Mouse (Mus musculus) intestine, embryonic 16.5 days (tissue): ENCODE results near the gene A030003K21Rik. TPM values are rescaled to one million over a fixed set of nuclear protein-coding genes. Genes with fewer than 3 reads are reported as not detected.
"Not testable (repeated sequence)": the region's sequence is repeated elsewhere in the genome, so short reads cannot be mapped to it uniquely, and the experiment has no call there.

ENCODE experiments used
- ATAC-seq: fragments of 200-750 bp; cut with Nextera tagmentation; 2 replicates; pipeline ENCODE4 v1.8.0; 2017; ENCODE audit warnings: moderate TSS enrichment, moderate library complexity
- H3K27ac ChIP-seq: fragments of 300-500 bp; sonication (generic); 2 replicates; pipeline ENCODE4 v1.5.1; 2014; ENCODE audit warnings: mild to moderate bottlenecking, low read length
- H3K27me3 ChIP-seq: fragments of 300-500 bp; sonication (generic); replicated peaks from 2 replicates; pipeline ENCODE4 v1.6.1; 2014; ENCODE audit warnings: low read length, control low read depth, mixed read lengths; ENCODE audit not compliant: control insufficient read depth, insufficient read depth
- H3K36me3 ChIP-seq: fragments of 300-500 bp; sonication (generic); 2 replicates; pipeline ENCODE4 v1.6.1; 2014; ENCODE audit warnings: low read length, control low read depth; ENCODE audit not compliant: control insufficient read depth, insufficient read depth
- H3K4me1 ChIP-seq: fragments of 300-500 bp; sonication (generic); 2 replicates; pipeline ENCODE4 v1.6.1; 2014; ENCODE audit warnings: low read length, control low read depth, mixed read lengths; ENCODE audit not compliant: control insufficient read depth, insufficient read depth
- H3K4me2 ChIP-seq: fragments of 300-500 bp; sonication (generic); 2 replicates; pipeline ENCODE4 v1.6.1; 2014; ENCODE audit warnings: low read depth, low read length, control low read depth
- H3K4me3 ChIP-seq: fragments of 300-500 bp; sonication (generic); 2 replicates; pipeline ENCODE4 v1.5.1; 2014; ENCODE audit warnings: mild to moderate bottlenecking, low read length
- H3K9ac ChIP-seq: fragments of 300-500 bp; sonication (generic); 2 replicates; pipeline ENCODE4 v1.6.1; 2014; ENCODE audit warnings: low read depth, low read length
- H3K9me3 ChIP-seq: fragments of 300-500 bp; sonication (generic); 2 replicates; pipeline ENCODE4 v1.6.1; 2016; ENCODE audit warnings: low read length, control low read depth; ENCODE audit not compliant: control insufficient read depth
- WGBS: fragments of 180-500 bp; shearing (Covaris S2); extraction: QIAGEN DNeasy Blood & Tissue Kit; methylation state at CpG from one replicate; pipeline ENCODE4 v1.1.7; 2014; 5-methylcytosine and 5-hydroxymethylcytosine counted together
- polyA plus RNA-seq: library from polyadenylated mRNA; unstranded; fragments of >200 nt; fragmentation: Nextera tagmentation; extraction: Ambion mirVana; gene quantifications from 2 replicates; pipeline ENCODE4 v1.2.1, GENCODE M21; 2015

A030003K21Rik gene
- polyA plus RNA-seq, 1 experiment from 2014 or later: not detected

DNA sequence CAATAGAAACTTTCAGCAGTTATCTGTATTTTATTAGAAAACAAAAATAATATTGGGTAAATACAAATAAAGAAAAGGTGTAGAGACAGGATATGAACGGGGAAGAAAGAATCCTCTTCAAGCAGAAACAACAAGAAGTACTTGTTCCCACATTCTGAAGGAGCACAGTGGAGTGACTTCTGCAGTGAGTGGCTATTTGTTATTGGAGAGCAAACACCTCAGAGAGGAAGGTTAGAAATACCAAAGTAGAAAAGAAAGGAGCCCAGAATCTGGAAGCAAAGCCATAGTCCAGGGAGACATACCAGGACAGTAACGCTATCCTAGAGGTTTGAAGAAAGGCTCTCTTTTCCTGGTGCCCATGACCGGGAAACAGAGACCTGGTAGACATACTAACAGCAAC, 12.6 kb downstream of the A030003K21Rik start:
- not testable (repeated sequence) for H3K4me2 ChIP-seq, H3K27ac ChIP-seq, ATAC-seq, H3K36me3 ChIP-seq, H3K9ac ChIP-seq, H3K4me3 ChIP-seq, H3K27me3 ChIP-seq, H3K9me3 ChIP-seq, H3K4me1 ChIP-seq
- 85% methylated on average over 2 of the region's 3 CpGs for WGBS

- no peaks in the 10 kb centered on the region; the same call in 1 of the 2 replicates for H3K9me3 ChIP-seq
- no peak within 1 kb of the TSS for H3K4me3 ChIP-seq
- no peaks in the 10 kb centered on the region for H3K36me3 ChIP-seq
- 83% methylated on average over 6 of the region's 6 CpGs for WGBS
- H3K4me1 ChIP-seq: no peaks in the 10 kb centered on the region
- no peak within 1 kb of the TSS for H3K9ac ChIP-seq
- no peaks in the 10 kb centered on the region for H3K27me3 ChIP-seq
- no peak for ATAC-seq
- H3K27ac ChIP-seq: no peak within 1 kb of the TSS
- no peak within 1 kb of the TSS for H3K4me2 ChIP-seq
Measured at GRCm38 (mm10) chr1:82924650-82925049, 18.5 kb downstream of the A030003K21Rik start, which contains the start of gene A030014E15Rik. TSS of gene A030014E15Rik (plus strand) at chr1:82924917.

DNA sequence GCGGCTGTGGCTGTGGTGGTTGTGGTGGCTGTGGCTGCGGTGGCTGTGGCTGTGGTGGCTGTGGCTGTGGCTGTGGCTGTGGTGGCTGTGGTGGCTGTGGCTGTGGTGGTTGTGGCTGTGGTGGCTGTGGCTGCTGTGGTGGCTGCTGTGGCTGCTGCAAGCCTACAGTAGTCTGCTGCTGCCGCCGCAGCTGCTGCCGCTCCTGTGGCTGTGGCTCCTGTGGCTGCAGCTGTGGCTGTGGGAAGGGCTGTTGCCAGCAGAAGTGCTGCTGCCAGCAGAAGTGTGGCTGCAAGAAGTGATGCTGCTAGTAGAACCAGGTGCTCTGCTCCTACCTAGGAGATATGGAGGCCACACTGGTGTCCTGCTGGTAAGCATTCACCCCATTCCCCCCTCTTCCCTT, 29.8 kb downstream of the A030003K21Rik start:
- WGBS: 87% methylated on average over 3 of the region's 5 CpGs
- not testable (repeated sequence) for ATAC-seq, H3K36me3 ChIP-seq, H3K27me3 ChIP-seq, H3K27ac ChIP-seq, H3K9me3 ChIP-seq, H3K4me3 ChIP-seq, H3K4me1 ChIP-seq, H3K4me2 ChIP-seq, H3K9ac ChIP-seq

DNA sequence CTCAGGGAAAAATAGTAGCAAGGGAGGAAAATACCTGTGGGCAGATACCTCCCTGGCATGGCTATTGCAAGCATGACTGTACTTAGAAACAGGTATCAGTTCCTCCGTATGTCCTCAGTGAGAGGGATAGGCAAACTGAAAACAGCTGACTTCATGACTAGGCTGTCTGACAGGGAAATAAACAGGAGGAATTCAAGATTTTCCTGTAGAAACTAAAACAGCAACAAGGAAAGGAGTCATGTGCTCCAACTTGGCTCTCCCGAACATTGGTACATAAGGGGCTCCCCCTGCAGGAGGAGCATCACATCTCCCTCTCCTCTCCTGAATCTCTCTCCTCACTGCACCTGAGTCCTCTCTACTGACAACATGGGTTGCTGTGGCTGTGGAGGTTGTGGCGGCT, 30.2 kb downstream of the A030003K21Rik start, which contains the start of gene A030005L19Rik:
Gene A030005L19Rik (plus strand): TSS at position 301 of the 400 bp plus-strand sequence.
- Histone ChIP-seq H3K36me3 (no peaks in the 10 kb centered on the region), H3K27ac (no peak within 1 kb of the TSS), H3K4me1 (no peaks in the 10 kb centered on the region), H3K27me3 (no peaks in the 10 kb centered on the region), H3K9me3 (no peaks in the 10 kb centered on the region), H3K4me2 (no peak within 1 kb of the TSS), H3K9ac (no peak within 1 kb of the TSS), H3K4me3 (no peak within 1 kb of the TSS)
- no peak for ATAC-seq
- 76% methylated on average over 3 of the region's 3 CpGs for WGBS

- Histone ChIP-seq H3K4me2 (no peak overlapping the region), H3K9ac (no peak overlapping the region), H3K4me1 (no peaks in the 10 kb centered on the region), H3K9me3 (no peaks in the 10 kb centered on the region), H3K4me3 (no peak overlapping the region), H3K36me3 (peaks cover 7% of the 10 kb centered on the region; the same call in 1 of the 2 replicates), H3K27me3 (no peaks in the 10 kb centered on the region), H3K27ac (no peak overlapping the region)
- 73% methylated on average over 3 of the region's 3 CpGs for WGBS
- ATAC-seq: no peak
Measured at GRCm38 (mm10) chr1:82905886-82906285, 37.3 kb downstream of the A030003K21Rik start.

- Histone ChIP-seq H3K36me3 (peaks cover 7% of the 10 kb centered on the region; the same call in 1 of the 2 replicates), H3K9me3 (no peaks in the 10 kb centered on the region), H3K27me3 (no peaks in the 10 kb centered on the region), H3K4me2 (no peak overlapping the region), H3K9ac (no peak overlapping the region), H3K27ac (no peak overlapping the region), H3K4me3 (no peak overlapping the region), H3K4me1 (no peaks in the 10 kb centered on the region)
- 89% methylated on average over 3 of the region's 3 CpGs for WGBS
- no peak for ATAC-seq
Measured at GRCm38 (mm10) chr1:82901201-82901600, 42.0 kb downstream of the A030003K21Rik start.

DNA sequence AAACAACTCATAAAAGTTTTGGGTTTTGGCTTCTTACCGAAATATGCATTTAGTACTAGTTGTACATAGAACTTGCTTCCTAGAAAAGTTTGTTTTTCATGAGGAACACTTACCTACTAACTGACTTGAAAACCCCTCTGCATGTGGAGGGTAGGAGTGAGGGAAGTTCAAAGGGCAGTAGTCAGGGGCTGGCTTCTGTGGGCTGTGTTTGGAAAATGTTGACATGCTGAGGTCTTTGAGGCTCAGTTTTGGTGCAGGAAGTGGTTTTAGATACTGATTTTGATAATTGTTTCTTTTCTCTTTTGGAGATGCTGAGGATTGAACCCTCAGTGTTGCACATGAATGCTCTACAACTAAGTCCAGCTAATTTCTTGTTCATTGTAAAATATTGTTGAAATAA, 42.6 kb downstream of the A030003K21Rik start:
- Histone ChIP-seq H3K36me3 (peaks cover 7% of the 10 kb centered on the region; the same call in 1 of the 2 replicates), H3K4me3 (no peak overlapping the region), H3K9ac (no peak overlapping the region), H3K27ac (no peak overlapping the region), H3K27me3 (no peaks in the 10 kb centered on the region), H3K4me1 (no peaks in the 10 kb centered on the region), H3K9me3 (no peaks in the 10 kb centered on the region), H3K4me2 (no peak overlapping the region)
- WGBS: 94% methylated on average over 1 of the region's 1 CpGs
- no peak for ATAC-seq

GRCm38 (mm10) chr1:82893269-82893668, 49.9 kb downstream of the A030003K21Rik start:
- WGBS: 92% methylated on average over 7 of the region's 7 CpGs

More at GRCm38 (mm10) chr1:82893269-82893668, 49.9 kb downstream of the A030003K21Rik start:
- ATAC-seq: no peak
- H3K36me3 ChIP-seq: peaks cover 6% of the 10 kb centered on the region; the same call in 1 of the 2 replicates
- H3K4me3 ChIP-seq: no peak overlapping the region
- H3K9me3 ChIP-seq: no peaks in the 10 kb centered on the region
- H3K27me3 ChIP-seq: no peaks in the 10 kb centered on the region
- no peak overlapping the region for H3K9ac ChIP-seq
- no peaks in the 10 kb centered on the region for H3K4me1 ChIP-seq
- H3K4me2 ChIP-seq: no peak overlapping the region
- no peak overlapping the region for H3K27ac ChIP-seq
